Mouse (Mus musculus) megakaryocyte, embryonic 14.5 days (primary cell): ENCODE results near the gene Ppp1r10.

Experiments used
- FLI1 ChIP-seq: IDR thresholded peaks from 2 replicates; pipeline ENCODE4 v1.6.1; 2012; ENCODE audit warnings: low read length, inconsistent platforms, mixed read lengths
- GATA1 ChIP-seq: IDR thresholded peaks from 3 replicates; pipeline ENCODE4 v1.6.1; 2012; ENCODE audit warnings: mixed read lengths, low read length, inconsistent platforms, borderline replicate concordance

- no peak for TF ChIP-seq GATA1
- TF ChIP-seq FLI1 = no peak
Observed at GRCm38 (mm10) chr17:35896781-35897643, 19.2 kb upstream of the Ppp1r10 start, which contains the start of gene 2310061I04Rik.
